Mouse (Mus musculus) testis, adult 2 months (tissue): ENCODE results near the gene Trpm4.

ENCODE experiments used
- CTCF ChIP-seq: fragments of 200-500 bp; IDR thresholded peaks from 2 replicates; pipeline ENCODE4 v1.5.1; 2012; ENCODE audit warnings: low read depth, mild to moderate bottlenecking, inconsistent platforms, low read length, moderate library complexity; ENCODE audit not compliant: control insufficient read depth, insufficient read depth, insufficient replicate concordance
- POLR2A ChIP-seq: fragments of 200-500 bp; IDR thresholded peaks from 2 replicates; pipeline ENCODE4 v1.6.1; 2012; ENCODE audit warnings: low read depth, mild to moderate bottlenecking, inconsistent platforms, low read length, moderate library complexity; ENCODE audit not compliant: control insufficient read depth

GRCm38 (mm10) chr7:45340066-45340442 is 6.5 kb upstream of the Trpm4 start:
- TF ChIP-seq CTCF (no peak), POLR2A (no peak)
